Mouse (Mus musculus) liver, adult (tissue): ENCODE data around the gene Itgb3bp.

Experiments
- GATA4 ChIP-seq: IDR thresholded peaks from 2 replicates; pipeline ENCODE4 v1.6.1; 2014; ENCODE audit warnings: mild to moderate bottlenecking, low read length; ENCODE audit not compliant: insufficient replicate concordance

The Itgb3bp gene

GRCm38 (mm10) chr4:99929613-99930517 lies at the start of gene Itgb3bp:
Gene Itgb3bp, minus strand, starts transcription at chr4:99929813.
- no peak for TF ChIP-seq GATA4

GRCm38 (mm10) chr4:99979326-99979725 lies 49.7 kb upstream of the Itgb3bp start:
- no peak for TF ChIP-seq GATA4

- no peak for TF ChIP-seq GATA4
These were observed 44.8 kb upstream of the Itgb3bp start for GRCm38 (mm10) chr4:99974375-99974774.

GRCm38 (mm10) chr4:99973931-99974330 lies 44.3 kb upstream of the Itgb3bp start:
- TF ChIP-seq GATA4, result no peak

GRCm38 (mm10) chr4:99972886-99973285 lies 43.3 kb upstream of the Itgb3bp start:
- no peak for TF ChIP-seq GATA4

GRCm38 (mm10) chr4:99970097-99970496 lies 40.5 kb upstream of the Itgb3bp start:
- no peak for TF ChIP-seq GATA4

GRCm38 (mm10) chr4:99969328-99969727 lies 39.7 kb upstream of the Itgb3bp start:
- no peak for TF ChIP-seq GATA4

- TF ChIP-seq GATA4, result no peak
These were observed 36.9 kb upstream of the Itgb3bp start for GRCm38 (mm10) chr4:99966555-99966954.

- TF ChIP-seq GATA4, result no peak
These were observed 29.7 kb upstream of the Itgb3bp start for GRCm38 (mm10) chr4:99959308-99959707.

- TF ChIP-seq GATA4, result no peak
These were observed 28.6 kb upstream of the Itgb3bp start for GRCm38 (mm10) chr4:99958084-99958815.

GRCm38 (mm10) chr4:99957186-99957585 lies 27.6 kb upstream of the Itgb3bp start:
- TF ChIP-seq GATA4, result no peak

- no peak for TF ChIP-seq GATA4
These were observed 25.8 kb upstream of the Itgb3bp start for GRCm38 (mm10) chr4:99955396-99955795.

GRCm38 (mm10) chr4:99953904-99954303 lies 24.3 kb upstream of the Itgb3bp start:
- TF ChIP-seq GATA4, result no peak

GRCm38 (mm10) chr4:99947896-99948295 lies 18.3 kb upstream of the Itgb3bp start:
- peak; percentile 35; the same call in 1 of the 2 replicates for TF ChIP-seq GATA4

- TF ChIP-seq GATA4, result no peak
These were observed 17.6 kb upstream of the Itgb3bp start for GRCm38 (mm10) chr4:99947192-99947591.

GRCm38 (mm10) chr4:99946516-99946915 lies 16.9 kb upstream of the Itgb3bp start:
- TF ChIP-seq GATA4, result no peak
